Mouse (Mus musculus): ENCODE measurements around the gene Ndufaf8. TPM values are rescaled to one million over a fixed set of nuclear protein-coding genes. Genes with fewer than 3 reads are reported as not detected.

Ndufaf8 gene
- polyA plus RNA-seq, 1 experiment: 56.7 TPM

- no peaks in the 10 kb centered on the region for H3K27me3 ChIP-seq (ENCODE audit: control insufficient read depth, insufficient read depth, insufficient read length)
Measured at GRCm38 (mm10) chr11:120120642-120121420, 22.1 kb downstream of the Ndufaf8 start.

GRCm38 (mm10) chr11:120122126-120122525 lies 23.4 kb downstream of the Ndufaf8 start:
- Histone ChIP-seq H3K79me2 (ENCODE audit: control insufficient read depth, insufficient read depth) (no peaks in the 10 kb centered on the region), H3K4me3 (no peak overlapping the region), H3K36me3 (ENCODE audit: control insufficient read depth, insufficient read depth) (no peaks in the 10 kb centered on the region), H3K27me3 (ENCODE audit: control insufficient read depth, insufficient read depth, insufficient read length) (no peaks in the 10 kb centered on the region), H3ac (ENCODE audit: control insufficient read depth, insufficient read length) (no peak overlapping the region), H3K4me2 (ENCODE audit: low read depth) (no peak overlapping the region)
- TF ChIP-seq MYOD1 (IDR thresholded peaks at IDR 0.05; ENCODE audit: control insufficient read depth in 1 of 3, insufficient read length in 2 of 3, low read depth in 2 of 3) (no peak), MYOG (IDR thresholded peaks at IDR 0.05; ENCODE audit: control insufficient read depth in 1 of 3, insufficient read depth in 1 of 3, insufficient read length in 2 of 3, low read depth in 2 of 3) (no peak), TCF3 (IDR thresholded peaks at IDR 0.05; ENCODE audit: insufficient read length, low read depth) (no peak), TCF12 (IDR thresholded peaks at IDR 0.05; ENCODE audit: insufficient read depth, poor library complexity, severe bottlenecking) (no peak), REST (IDR thresholded peaks at IDR 0.05; ENCODE audit: insufficient read depth, insufficient read length) (no peak), POLR2AphosphoS2 (IDR thresholded peaks at IDR 0.05; ENCODE audit: insufficient read length, low read depth) (no peak), POLR2A (IDR thresholded peaks at IDR 0.05; ENCODE audit: insufficient read length, low read depth) (no peak), SRF (IDR thresholded peaks at IDR 0.05; ENCODE audit: control insufficient read depth, insufficient read length, low read depth) (no peak), MAX (IDR thresholded peaks at IDR 0.05; ENCODE audit: low read depth) (no peak), CEBPB (IDR thresholded peaks at IDR 0.05; ENCODE audit: insufficient read depth, poor library complexity, severe bottlenecking) (no peak), E2F4 (IDR thresholded peaks at IDR 0.05; ENCODE audit: insufficient read depth) (no peak), USF1 (IDR thresholded peaks at IDR 0.05; ENCODE audit: low read depth) (no peak)

More at GRCm38 (mm10) chr11:120120642-120121420, 22.1 kb downstream of the Ndufaf8 start:
- H3K4me2 ChIP-seq (ENCODE audit: low read depth): no peak overlapping the region
- no peak overlapping the region for H3K4me3 ChIP-seq
- H3ac ChIP-seq (ENCODE audit: control insufficient read depth, insufficient read length): no peak overlapping the region
- H3K79me2 ChIP-seq (ENCODE audit: control insufficient read depth, insufficient read depth): no peaks in the 10 kb centered on the region
- TF ChIP-seq TCF12 (IDR thresholded peaks at IDR 0.05; ENCODE audit: insufficient read depth, poor library complexity, severe bottlenecking) (no peak), SRF (IDR thresholded peaks at IDR 0.05; ENCODE audit: control insufficient read depth, insufficient read length, low read depth) (no peak), REST (IDR thresholded peaks at IDR 0.05; ENCODE audit: insufficient read depth, insufficient read length) (no peak), TCF3 (IDR thresholded peaks at IDR 0.05; ENCODE audit: insufficient read length, low read depth) (no peak), MAX (IDR thresholded peaks at IDR 0.05; ENCODE audit: low read depth) (no peak), MYOD1 (IDR thresholded peaks at IDR 0.05; ENCODE audit: control insufficient read depth in 1 of 3, insufficient read length in 2 of 3, low read depth in 2 of 3) (no peak), E2F4 (IDR thresholded peaks at IDR 0.05; ENCODE audit: insufficient read depth) (no peak), POLR2AphosphoS2 (IDR thresholded peaks at IDR 0.05; ENCODE audit: insufficient read length, low read depth) (no peak), CEBPB (IDR thresholded peaks at IDR 0.05; ENCODE audit: insufficient read depth, poor library complexity, severe bottlenecking) (no peak), POLR2A (IDR thresholded peaks at IDR 0.05; ENCODE audit: insufficient read length, low read depth) (no peak), MYOG (IDR thresholded peaks at IDR 0.05; ENCODE audit: control insufficient read depth in 1 of 3, insufficient read depth in 1 of 3, insufficient read length in 2 of 3, low read depth in 2 of 3) (no peak), USF1 (IDR thresholded peaks at IDR 0.05; ENCODE audit: low read depth) (no peak)
- no peaks in the 10 kb centered on the region for H3K36me3 ChIP-seq (ENCODE audit: control insufficient read depth, insufficient read depth)

GRCm38 (mm10) chr11:120126845-120127244 lies 28.1 kb downstream of the Ndufaf8 start:
- Histone ChIP-seq H3K27me3 (ENCODE audit: control insufficient read depth, insufficient read depth, insufficient read length) (no peaks in the 10 kb centered on the region), H3K4me2 (ENCODE audit: low read depth) (no peak overlapping the region), H3K36me3 (ENCODE audit: control insufficient read depth, insufficient read depth) (peaks cover 19% of the 10 kb centered on the region), H3K4me3 (no peak overlapping the region), H3K79me2 (ENCODE audit: control insufficient read depth, insufficient read depth) (no peaks in the 10 kb centered on the region), H3ac (ENCODE audit: control insufficient read depth, insufficient read length) (no peak overlapping the region)
- TF ChIP-seq E2F4 (IDR thresholded peaks at IDR 0.05; ENCODE audit: insufficient read depth): no peak
- no peak for TF ChIP-seq TCF3 (IDR thresholded peaks at IDR 0.05; ENCODE audit: insufficient read length, low read depth)
- TF ChIP-seq MAX (IDR thresholded peaks at IDR 0.05; ENCODE audit: low read depth): no peak
- TF ChIP-seq SRF (IDR thresholded peaks at IDR 0.05; ENCODE audit: control insufficient read depth, insufficient read length, low read depth): no peak
- no peak for TF ChIP-seq POLR2AphosphoS2 (IDR thresholded peaks at IDR 0.05; ENCODE audit: insufficient read length, low read depth)
- no peak for TF ChIP-seq MYOG (IDR thresholded peaks at IDR 0.05; ENCODE audit: control insufficient read depth in 1 of 3, insufficient read depth in 1 of 3, insufficient read length in 2 of 3, low read depth in 2 of 3)
- TF ChIP-seq CEBPB (IDR thresholded peaks at IDR 0.05; ENCODE audit: insufficient read depth, poor library complexity, severe bottlenecking): no peak
- no peak for TF ChIP-seq REST (IDR thresholded peaks at IDR 0.05; ENCODE audit: insufficient read depth, insufficient read length)
- no peak for TF ChIP-seq MYOD1 (IDR thresholded peaks at IDR 0.05; ENCODE audit: control insufficient read depth in 1 of 3, insufficient read length in 2 of 3, low read depth in 2 of 3)
- TF ChIP-seq USF1 (IDR thresholded peaks at IDR 0.05; ENCODE audit: low read depth): no peak
- no peak for TF ChIP-seq TCF12 (IDR thresholded peaks at IDR 0.05; ENCODE audit: insufficient read depth, poor library complexity, severe bottlenecking)
- TF ChIP-seq POLR2A (IDR thresholded peaks at IDR 0.05; ENCODE audit: insufficient read length, low read depth): no peak

GRCm38 (mm10) chr11:120129281-120129680 lies 30.6 kb downstream of the Ndufaf8 start:
- peaks cover 23% of the 10 kb centered on the region for H3K36me3 ChIP-seq (ENCODE audit: control insufficient read depth, insufficient read depth)
- no peak overlapping the region for H3K4me3 ChIP-seq
- no peaks in the 10 kb centered on the region for H3K27me3 ChIP-seq (ENCODE audit: control insufficient read depth, insufficient read depth, insufficient read length)
- H3K79me2 ChIP-seq (ENCODE audit: control insufficient read depth, insufficient read depth): no peaks in the 10 kb centered on the region
- H3K4me2 ChIP-seq (ENCODE audit: low read depth): no peak overlapping the region
- no peak overlapping the region for H3ac ChIP-seq (ENCODE audit: control insufficient read depth, insufficient read length)
- TF ChIP-seq MYOG (IDR thresholded peaks at IDR 0.05; ENCODE audit: control insufficient read depth in 1 of 3, insufficient read depth in 1 of 3, insufficient read length in 2 of 3, low read depth in 2 of 3): no peak
